Mouse (Mus musculus) adrenal gland, postnatal 14 days (tissue): ENCODE measurements at regions not wholly inside any gene's neighbourhood (a gene's known extent, or its start where the extent isn't known, plus 50 kb on each side); places are given as distances from the start of the nearest gene placed in this dataset.
"Not testable (repeated sequence)": the region's sequence is repeated elsewhere in the genome, so short reads cannot be mapped to it uniquely, and the experiment has no call there.

Experiments
- DNase-seq: peaks from one replicate; pipeline ENCODE4 v3.0.0; 2021; ENCODE audit warnings: mixed read lengths

DNA sequence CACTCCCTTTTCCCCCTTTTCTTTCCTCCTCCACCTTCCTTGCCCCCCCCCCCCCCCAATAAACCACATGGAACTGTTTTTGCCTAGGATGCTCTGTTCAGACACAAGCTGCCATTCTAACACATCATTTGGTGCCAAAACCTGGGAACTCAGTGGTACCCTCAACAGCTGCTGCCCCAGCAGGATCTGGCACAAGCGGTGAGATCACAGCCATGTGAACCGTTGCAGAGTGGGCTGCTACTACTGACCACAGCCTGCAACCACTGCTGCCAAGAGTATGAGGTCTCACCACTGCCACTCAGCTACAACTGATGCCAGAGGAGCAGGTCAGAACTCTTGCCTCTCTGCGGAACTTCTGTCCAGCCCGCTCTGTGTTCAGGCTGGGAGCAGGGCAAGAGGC is 206.2 kb downstream of the Pcsk1 start:
- DNase-seq: no peak

DNA sequence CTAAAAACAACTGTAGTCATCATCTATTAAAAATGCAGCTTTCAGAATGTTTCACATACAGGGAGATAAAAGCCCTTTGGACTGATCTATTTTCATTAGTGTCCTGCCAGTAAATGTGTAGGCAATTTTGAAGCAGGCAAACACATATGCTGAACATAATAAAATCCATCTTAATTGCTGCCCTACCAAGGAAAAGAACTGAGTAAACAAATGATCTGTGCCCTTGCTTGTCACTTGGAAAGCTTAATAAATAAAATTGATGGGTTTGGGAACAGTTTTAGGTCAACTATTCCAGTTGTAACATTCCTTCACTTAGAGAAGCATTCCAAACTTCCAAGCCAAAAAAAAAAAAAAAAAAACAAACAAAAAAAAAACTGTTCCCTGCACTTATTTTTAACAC is 230.2 kb downstream of the Pcsk1 start:
- no peak for DNase-seq

DNA sequence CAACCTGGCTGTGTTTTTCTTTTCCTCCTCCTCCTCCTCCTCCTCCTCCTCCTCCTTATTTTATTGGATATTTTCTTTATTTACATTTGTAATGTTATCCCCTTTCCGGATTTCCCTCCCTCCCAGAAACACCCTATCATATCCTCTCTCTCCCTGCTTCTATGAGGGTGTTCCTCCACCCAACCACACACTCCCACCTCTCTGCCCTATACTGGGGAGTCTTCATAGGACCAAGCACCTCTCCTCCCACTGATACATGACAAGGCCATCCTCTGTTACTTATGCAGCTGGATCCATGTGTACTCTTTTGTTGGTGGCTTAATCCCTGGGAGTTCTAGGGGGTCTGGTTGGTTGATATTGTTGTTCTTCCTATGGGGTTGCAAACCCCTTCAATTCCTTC is 230.6 kb downstream of the Pcsk1 start:
- DNase-seq: no peak

DNA sequence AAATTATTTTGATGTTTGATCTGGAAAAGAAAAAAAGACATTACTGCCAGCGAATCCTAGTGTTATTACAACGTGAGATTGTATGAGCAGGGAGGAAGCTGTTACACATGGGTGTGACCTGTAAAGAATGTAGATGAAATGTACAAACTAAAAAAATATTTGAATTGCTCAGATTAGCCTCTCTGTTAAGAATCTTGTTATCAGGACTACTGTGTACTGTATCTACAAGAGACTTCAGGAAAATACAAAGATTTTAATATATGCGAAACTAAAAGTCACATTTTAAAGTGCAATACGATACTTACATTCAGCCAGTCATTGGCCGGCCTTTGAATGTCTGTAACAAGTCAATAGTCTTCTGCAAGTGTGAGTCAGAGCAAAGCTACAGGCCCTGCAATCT is 247.4 kb downstream of the Pcsk1 start:
- DNase-seq: no peak

DNA sequence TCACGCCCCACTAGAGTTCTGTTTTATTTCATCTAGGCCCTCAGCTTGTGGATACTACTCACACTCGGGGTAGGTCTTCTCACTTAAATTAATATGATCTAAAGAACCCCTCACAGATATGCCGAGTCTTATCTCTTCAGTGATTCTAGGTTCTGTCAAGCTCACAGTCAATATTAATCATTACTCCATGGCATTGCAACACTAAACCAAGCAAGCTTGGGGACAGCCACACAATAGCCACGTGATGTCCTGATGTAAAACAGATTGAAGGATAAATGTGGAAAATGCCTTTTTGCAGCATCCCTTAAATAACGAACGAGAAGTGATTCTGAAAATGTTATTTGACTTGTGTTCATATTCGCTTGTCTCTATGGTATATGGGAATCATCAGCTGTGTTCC is 253.8 kb downstream of the Pcsk1 start:
- no peak for DNase-seq

DNA sequence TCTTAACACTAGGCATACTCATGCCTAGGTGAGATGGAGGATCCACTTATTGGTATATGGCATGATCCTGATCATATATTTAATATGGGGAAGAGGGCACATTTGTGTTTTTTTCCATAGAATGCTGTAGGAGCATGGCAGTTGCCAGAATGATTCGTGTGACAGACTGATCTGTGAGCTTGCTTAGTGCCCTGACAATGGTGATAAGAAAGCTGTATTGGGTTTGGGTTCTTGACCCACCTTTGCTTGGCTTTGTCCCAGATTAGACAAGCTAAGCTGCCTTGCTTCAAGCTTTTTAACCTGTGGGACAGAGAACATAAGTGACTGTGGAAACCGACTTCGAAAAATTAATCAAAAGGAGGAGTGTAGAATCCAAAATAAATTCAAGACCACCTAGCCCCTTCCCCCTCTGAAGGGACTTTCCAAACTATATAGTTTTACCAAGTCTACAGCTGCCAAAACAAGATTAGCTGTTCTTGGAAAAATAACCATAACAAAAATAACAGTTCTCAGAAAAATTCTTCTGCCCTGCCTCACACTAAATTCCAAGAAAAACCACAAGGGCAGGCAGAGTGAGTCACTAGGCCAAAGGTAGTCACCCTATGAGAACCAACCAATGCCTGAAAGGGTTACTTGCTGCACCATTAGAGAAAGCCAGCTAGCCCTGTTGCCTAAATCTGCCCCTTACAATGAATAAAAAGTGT is 277.2 kb downstream of the Pcsk1 start:
- DNase-seq: no peak

DNA sequence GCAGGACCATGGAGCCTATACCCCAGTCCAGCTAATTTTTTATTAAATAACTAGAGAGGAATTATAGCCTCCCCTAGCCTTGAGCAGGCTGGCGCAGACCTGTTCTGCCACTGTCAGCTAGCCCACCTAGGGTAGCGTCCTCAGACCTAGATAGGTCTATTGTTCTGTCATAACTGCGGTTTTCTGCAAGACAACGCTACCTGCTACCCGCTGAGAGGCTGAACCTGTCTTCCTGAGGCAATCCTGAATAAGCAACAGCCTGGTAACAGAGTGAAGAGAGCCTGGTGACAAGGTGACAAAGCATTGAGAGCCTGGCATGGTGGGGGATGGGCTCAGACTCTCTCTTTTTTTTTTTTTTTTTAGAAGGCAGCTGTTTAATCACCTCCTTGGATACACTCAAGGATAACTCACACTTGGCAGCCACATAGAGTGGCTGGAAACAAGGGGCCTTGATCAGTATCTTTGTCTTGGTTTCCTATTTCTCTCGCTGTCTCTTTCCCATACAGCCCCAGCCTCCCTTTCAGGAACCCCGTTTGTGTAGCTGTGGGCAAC is 278.7 kb downstream of the Pcsk1 start:
- DNase-seq: no peak

DNA sequence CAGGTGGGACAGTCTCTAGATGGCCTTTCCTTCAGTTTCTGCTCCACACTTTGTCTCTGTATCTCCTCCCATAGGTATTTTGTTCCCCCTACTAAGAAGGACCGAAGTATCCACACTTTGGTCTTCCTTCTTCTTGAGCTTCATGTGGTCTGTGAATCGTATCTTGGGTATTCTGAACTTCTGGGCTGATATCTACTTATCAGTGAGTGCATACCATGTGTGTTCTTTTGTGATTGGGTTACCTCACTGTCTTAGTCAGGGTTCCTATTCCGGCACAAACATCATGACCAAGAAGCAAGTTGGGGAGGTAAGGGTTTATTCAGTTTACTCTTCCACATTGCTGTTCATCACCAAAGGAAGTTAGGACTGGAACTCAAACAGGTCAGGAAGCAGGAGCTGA is 287.5 kb downstream of the Pcsk1 start:
- DNase-seq: not testable (repeated sequence)

DNA sequence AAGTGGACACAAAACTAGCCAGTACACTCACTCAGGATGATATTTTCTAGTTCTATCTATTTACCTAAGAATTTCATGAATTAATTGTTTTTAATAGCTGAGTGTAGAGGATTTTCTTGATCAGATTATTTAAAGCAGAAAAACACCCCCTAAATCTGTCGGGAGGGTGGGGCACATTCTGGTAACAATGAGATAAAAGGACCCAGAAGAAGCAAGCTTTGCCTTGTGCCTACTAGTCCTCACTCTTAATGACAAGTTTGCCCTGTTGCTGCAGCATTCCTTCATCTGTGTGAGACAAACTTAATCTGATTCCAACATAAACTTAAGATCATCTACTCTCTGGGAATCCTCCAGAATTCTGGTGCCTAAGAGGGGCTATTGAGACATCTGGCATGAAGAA is 288.1 kb downstream of the Pcsk1 start:
- no peak for DNase-seq

DNA sequence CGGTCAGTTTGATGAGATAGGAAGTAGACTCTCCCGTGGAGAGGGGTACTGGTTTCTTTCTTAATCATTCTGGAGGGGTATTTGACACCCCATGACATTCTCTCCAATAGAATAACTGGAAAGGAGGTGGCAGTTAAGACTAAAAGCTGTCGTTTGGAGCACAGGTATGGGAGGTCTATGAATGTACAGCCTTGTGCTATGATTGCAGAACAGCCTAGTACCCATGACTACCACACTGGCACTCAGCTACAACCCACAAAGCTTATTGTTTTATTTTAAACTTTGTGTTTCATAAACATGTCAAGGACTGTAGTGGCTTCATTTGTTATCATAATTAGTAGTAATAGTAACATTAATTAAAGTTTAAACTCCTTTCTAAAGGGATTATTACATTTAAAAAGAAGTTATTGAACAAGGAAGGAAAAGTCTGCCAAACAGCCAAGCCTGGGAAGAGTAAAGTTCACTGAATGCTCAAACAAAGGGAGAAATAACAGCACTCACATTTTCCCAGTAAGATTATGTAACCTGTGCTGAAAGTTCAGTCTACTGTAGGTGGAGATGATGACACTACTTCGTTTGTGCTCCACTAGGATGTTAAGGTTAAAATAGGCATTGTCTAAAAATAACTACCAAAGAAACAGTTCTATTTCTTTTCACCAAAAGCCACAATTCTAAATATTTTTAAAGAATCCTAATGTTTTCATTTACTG is 295.2 kb downstream of the Pcsk1 start:
- no peak for DNase-seq

DNA sequence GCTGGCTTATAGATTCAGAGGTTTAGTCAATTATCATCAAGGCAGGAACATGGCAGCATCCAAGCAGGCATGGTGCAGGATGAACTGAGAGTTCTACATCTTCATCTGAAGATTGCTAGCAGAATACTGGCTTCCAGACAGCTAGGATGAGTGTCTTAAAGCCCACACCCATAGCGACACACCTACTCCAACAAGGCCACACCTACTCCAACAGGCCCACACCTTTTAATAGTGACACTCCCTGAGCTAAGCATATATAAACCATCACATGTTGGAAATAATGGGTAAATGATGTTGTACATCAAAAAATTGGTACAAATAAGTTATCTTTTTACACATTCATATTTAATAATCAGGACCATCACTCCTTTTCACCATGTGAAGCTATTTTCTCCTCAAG is 299.6 kb downstream of the Pcsk1 start:
- no peak for DNase-seq

DNA sequence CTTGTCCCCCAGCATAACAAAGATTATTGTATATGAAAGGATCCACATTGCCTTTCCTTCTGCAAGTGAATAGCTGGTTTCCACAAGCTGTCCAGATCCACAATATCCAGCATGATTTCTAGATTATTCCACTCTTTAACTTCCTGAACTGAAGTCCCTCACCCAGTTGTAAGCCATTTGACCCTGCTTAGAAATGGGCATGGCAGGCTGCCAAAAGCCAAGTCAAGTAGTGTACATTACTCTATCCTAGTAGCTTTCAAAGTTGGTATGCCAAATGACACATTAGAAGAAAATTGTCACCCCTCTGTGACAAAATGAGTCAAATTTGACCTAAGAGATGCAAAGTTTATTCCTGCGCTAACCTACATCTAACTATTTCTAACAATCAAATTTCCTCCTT is 300.6 kb downstream of the Pcsk1 start:
- no peak for DNase-seq

DNA sequence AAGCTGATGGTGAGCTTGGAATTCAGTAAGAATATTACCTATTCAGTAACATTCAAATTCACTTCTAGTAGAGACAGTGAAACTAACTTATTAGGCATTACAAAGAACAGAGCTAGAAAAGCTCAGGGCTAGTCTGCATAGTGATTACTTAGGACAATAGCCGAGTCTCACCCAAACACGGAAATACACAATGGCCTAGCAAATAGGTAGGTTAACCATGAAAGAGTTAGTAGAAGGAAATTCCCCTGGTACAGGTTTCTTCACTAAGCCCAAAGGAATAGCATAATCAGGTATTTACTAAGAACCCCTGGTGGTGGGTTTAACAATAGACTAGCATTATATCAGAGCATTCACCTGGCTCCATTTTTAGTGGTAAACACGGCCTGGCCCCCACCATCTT is 306.7 kb upstream of the Ell2 start:
- DNase-seq: not testable (repeated sequence)

DNA sequence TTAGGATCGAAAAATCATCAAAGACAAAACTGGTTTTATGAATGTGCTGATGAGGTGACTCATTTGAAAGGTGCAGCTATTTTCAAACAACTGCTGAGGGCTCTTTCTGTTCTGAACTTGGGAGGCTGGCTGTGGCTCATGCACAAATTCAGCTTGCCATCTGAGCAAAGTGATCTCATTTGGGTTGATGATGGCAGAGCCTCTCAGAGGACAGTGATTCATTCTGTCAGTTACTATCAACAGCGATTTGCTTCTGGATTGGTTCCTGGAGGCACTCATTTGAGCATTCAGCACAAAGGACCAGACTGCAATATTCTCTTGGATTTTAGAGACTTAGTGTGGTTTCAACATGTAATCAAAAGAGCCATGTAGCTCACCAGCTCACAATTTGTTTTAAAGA is 285.8 kb upstream of the Ell2 start:
- no peak for DNase-seq

DNA sequence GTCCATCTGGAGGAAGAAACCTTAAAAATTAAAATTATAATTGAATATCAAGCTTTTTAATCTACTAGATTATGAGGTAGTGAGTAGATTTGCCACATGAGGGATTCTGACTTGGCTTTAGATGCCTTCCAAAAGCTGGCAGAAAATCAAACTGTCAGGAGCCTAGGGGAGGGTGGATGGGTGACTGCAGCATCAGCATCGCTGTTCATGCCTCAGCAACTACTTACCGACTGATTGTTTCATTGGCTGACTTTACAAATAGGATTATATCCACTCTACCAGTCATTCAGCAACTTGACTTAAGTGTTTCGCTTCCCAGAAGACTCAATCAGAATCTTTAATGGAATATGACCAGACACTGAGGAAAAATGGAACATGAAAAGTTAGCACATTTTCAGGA is 279.6 kb upstream of the Ell2 start:
- no peak for DNase-seq

DNA sequence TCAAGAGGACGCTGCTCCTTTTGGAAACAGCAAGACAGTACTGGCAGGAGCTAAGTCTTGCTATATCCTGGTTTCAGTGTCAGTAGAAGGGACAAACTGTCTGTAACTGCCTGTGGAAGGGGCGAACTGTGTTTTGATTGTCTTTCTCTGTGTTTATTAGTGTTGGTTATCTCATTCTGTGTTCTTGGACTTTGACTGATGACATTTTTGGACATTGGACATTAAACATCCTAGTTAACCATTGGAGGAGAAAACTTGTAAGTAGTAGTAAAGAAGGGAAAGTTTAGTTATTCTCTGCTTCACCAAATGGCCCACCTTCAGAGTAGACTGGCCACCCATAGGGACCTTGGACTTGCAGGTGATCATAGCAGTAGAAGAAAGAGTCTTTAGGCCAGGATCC is 267.4 kb upstream of the Ell2 start:
- DNase-seq: no peak

DNA sequence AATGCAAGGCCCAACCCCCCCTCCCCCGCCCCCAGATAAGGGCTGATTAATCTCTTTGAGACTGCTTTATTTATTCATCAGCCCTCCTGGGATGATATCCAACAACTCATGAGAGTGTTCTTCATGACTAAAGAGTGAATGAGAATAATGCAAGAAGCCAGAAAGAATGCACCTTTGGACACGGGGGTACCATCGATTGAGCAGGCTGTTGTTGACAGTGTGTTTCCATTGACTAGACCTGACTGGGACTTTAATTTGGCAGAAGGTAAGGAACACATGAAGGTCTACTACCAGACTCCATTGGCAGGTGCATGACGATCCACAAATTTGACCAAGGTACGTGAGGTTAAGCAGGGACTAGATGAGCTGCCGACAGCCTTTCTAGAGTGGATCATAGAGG is 266.5 kb upstream of the Ell2 start:
- no peak for DNase-seq

DNA sequence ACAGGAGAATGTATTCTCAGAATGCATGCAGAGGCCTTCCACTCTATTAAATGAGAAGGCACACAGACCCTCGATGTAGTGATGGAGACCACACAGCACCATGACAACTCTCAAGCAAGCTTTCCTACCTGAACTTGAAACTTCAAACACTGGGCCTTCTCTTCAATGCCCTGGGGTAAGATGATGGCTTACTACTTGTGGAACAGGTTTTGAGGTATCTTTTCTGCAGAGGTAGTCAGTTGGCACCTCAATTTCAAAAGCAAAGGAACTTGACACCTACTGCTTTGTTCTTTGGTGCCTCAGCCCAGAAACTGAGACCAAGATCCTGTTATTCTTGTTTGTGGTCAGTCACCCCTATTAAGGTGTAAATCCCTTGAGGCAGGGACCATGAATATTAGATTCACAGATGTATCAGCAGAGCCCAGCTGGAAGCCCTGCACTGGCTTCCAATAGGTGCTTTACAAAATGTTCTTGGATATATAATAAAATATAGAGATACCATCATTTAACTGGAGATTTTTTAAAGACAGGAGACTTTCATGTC is 246.2 kb upstream of the Ell2 start:
- DNase-seq: no peak

DNA sequence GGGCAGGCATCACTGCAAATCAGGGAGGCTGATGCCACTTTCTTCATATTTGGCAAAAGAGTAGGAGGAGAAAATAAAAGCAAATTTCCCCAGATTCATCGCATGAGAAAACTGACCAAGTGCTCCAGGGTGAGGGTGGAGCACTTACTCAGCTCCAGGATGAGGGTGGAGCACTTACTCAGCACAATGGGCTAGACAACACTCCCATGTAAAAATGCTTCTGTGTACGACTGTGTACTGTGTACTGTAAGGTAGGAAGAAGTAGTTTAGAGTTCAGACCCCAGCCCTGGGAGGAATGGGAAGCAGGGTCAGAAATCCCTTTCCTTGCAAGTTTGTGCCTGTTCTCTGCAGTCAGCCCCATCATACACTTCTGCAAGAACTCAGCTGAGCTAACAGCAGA is 245.3 kb upstream of the Ell2 start:
- no peak for DNase-seq

DNA sequence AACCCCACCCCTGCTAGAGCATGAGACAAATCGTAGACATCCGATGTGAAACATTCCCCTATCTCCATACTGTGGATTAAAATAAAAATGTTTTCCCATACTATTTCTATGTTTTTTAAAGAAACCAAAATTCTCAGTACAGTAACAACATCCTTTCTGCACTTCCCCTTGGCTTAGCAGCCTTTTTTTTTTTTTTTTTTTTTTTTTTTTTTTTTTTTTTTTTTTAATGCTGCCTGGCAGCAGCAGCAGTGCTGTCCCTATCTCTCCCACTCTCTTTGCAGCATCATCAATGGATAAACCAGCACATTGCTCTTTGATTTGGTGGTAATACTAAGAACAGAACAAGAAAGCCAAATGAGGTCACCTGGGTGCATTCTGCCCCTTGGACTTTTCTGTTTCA is 239.3 kb upstream of the Ell2 start:
- DNase-seq: no peak

DNA sequence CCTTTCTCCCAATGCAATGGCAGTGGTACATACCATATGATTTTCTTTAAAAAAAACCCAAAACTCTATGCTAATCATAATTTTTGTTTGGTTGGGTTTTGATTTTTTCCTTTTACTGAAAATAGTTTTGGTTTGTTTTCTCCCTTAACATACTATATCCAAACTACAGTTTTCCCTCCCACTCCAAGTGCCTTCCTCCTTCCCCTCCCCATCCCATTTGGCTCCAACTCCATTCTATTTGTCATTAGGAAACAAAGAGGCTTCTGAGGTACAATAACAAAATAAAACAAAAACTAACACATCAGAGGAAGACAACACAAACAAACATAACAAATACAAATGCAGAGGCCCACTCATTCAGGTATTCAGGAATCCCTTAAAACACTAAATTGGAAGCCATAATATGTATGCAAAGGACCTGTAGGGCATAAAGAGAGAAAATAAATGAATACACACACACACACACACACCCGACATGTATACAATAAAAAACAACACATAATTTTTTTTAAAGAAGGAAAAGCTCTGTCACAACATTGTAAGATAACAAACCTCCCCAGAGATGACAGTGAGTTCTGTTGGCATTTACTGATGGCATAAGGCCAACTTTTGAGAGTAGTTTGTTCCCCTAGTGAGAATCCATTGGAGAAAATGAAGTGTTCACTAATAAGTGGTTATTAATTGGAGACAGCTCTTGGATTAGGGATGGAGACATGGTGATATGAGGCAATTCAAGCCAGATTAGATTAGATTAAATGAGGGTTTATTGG is 230.5 kb upstream of the Ell2 start:
- no peak for DNase-seq

DNA sequence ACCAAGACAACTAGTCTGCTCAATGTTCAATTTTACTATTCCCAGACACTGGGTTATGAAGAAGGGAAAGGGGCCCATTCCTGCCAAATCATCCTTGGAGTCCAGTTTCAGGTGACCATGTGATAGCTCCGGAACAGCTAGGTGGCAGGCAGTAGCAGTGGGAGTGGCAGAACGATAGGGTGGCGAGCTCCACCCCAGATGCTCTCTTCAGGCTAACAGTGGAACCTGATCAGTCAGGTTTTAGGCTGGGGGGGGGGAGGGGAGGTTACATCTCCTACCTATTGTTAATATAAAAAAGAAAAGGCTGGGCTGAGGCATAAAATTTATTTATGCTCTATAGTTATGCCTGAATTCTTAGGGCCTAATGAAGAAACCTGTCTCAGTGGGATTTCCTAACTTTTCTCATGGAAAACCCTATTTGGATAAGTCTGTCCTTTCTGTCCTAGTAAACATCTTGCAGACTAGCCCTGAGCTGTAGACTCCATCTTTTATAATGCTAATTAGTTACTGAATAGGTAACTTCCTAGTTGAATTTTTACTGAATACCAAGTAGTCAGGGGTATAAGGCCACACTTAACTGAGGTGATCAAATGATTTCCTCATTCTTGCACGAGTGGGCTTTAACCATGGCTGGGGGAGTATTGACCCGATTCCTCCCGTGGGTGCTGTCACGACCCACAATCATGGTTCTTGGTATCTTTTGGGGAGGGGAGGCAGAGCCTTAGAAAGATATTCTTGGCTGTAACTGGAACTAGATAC is 223.2 kb upstream of the Ell2 start:
- not testable (repeated sequence) for DNase-seq
